Mouse (Mus musculus) monocyte, adult 2 months (primary cell): ENCODE measurements around the gene Maml3.

Experiments
- DNase-seq, 2 experiments: peaks; one replicate each; pipeline ENCODE4 v3.0.0; 2022; ENCODE audit warnings: low spot score in 2 of 2, low read depth in 1 of 2

Gene Maml3

DNA sequence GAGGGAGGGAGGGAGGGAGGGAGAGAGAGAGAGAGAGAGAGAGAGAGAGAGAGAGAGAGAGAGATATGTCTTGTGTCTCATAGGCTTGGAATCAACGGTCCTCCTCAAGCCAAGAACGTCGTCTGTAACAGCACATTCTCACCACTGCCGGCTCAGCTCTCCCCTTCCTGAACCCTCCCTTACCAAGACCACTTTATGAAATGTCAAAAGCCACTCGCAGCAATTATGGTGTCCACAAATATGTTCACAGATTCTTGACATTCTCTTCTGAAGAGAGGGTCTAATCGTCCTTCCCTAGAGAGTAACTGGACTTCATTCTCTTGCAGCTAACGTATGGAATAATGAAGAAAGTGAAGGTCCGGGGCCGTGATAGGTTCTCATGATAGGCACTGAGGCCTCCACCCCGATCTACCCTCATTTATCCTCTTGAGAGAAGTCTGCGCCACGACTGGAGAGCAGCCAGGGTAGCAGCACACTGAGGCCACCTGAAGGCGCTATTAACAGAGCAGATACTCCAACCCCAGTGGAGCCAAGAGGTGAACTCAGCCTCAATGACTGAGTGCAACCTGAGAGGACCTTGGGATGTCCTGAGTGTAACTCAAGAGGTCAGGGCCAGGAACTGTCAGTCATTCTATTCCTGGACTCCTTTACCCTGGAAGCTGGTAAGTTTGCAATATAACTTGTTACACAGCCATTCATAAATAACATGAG lies 264.6 kb downstream of the Maml3 start:
- no peak for DNase-seq

DNA sequence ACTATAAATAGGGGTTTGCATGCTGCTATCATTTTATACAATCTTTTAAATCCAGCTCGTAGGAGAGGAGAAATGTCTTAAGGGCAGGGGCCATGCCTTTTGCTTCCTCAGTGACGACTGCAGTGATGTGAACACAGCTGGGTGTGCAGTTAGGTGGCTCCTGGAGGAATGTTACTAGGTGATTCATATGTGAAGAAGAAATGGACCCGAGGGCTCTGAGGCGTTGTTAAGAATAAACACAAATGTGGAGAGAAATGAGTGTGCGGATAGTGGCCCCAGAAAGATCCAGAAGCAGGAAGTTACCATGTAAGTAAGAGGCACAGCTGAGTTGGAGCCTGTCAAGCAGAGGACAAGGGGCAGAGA lies 265.5 kb downstream of the Maml3 start:
- no peak for DNase-seq

DNA sequence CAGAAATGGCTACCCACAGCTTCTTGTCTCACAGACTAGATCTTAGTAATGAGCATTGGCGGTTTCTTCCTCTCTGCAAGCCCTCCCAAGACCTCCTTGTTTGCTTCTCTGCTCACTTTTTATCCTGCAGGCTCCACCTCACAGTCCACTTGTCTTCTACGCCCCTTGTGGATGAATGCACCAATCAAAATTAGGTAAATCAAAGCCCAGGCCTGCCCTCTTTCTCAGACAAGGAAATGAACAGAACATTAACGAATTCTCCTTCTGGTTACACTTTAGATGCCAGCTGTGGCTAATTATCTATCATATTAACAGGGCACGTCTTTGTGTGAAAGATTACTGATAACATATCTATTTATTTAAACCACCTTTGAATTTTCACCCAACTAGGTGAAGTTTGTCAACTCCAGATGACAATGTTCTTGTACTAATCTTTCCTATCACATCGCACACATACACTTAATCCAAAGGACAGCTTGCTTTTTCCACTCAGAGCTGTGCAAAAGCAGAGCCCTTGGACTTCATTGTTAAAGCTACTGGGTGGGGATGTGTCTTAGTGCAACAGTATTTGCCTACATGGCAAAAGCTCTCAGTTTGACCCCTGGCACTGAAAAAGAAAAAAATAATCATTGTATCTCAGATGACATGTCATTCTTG lies 266.1 kb downstream of the Maml3 start:
- DNase-seq, result no peak

DNA sequence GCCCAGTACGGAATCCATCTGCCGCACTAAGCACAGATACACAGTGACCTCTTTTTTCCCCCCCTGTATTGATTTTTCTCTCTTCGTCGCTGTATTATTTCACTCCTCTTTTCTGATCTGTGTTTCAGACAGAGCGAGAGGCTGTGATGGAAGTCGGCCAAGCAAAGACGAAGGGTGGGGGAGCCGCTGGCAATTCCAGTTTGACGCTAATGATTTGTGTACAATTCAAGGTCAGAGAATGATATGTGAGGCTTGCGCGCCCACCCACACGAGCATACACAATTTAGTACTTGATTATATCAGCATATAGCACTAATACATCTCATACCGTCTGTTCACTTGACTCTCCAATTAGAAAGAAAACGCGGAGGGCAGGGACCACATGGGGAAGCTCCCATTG lies 271.9 kb downstream of the Maml3 start:
- DNase-seq, result no peak

DNA sequence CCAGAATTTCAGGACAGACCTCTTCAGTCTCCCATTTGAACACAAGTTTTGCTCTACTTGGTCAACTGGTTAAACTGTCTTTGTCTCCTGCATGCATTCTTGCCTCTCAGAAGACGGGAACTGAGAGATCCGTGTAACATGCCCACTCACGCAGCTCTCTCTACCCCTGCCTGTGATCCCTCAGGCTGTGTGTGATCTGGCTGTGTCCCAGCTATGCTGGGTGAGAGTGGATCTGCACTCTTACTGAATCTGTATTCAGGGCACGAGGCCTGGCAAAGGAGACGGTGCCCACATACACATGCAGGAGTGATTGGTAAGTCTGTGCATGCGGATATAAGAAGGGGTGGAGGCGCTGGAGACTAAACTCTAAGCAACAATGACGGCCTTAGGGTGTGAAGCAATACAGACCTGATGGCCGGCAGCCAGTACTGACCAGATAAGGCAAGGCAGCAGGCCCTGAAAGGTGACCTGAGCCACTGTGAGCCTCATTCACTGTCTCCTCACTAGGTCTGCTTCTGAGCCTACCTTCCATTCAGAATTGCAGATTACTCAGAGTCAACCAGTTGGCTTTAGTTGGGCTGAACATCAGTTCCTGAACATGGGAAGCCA lies 274.0 kb downstream of the Maml3 start:
- DNase-seq, result no peak

DNA sequence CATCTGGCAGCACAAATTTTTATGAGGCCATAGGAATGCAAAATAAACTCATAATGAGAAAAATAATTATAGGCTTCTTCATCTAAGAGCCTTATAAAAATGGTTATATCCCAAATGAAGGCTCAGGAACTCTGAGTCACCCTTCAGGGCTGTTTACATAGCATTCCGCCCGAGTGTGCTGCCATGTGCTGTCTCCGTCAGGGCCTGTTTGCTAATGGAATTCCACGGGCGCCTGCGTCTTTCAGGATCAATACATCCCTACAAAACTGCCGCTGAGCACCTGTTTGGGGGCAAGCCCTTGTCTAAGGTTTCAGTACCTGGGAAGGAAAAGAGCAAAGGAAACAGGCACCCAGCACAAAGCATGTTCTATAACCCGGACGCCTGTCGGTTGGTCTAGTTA lies 279.3 kb downstream of the Maml3 start:
- no peak for DNase-seq

DNA sequence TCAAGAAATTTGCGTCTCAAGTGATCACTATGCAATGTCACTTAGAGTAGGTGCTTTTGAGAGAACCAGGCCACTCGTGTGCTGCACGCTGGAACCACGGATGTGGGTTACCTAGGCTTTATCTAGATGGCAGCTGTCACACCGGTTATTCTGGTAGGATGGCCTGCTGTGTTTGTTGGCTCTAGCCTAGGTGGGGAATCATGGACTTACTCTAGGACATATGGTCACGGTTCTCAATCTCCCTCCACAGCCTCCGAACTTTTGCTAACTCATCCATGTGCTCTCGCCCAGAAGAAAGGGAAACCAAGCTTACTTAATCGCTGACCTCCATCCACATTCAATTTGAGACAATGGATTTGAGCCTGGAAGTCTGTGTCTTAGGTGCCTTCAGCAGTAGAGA lies 280.4 kb downstream of the Maml3 start:
- no peak for DNase-seq

DNA sequence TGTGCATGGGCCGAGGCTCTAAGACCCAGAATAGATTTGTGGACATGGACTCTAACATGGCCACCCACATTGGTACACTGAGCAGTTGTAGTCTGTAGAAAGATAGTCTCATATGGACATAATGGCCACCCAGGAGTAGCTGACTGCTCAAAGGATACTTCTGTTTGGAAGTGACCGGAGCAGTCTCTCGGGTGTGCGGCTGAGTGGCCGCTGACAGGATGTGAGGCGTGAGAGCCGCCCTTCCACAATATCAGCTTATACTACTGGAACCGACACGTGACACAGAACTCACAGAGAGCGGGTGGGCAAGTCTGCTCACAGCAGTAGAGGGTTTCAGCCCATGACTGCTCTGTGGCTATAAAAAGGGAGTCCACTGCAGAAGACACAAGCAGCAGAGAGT lies 283.3 kb downstream of the Maml3 start:
- no peak for DNase-seq

DNA sequence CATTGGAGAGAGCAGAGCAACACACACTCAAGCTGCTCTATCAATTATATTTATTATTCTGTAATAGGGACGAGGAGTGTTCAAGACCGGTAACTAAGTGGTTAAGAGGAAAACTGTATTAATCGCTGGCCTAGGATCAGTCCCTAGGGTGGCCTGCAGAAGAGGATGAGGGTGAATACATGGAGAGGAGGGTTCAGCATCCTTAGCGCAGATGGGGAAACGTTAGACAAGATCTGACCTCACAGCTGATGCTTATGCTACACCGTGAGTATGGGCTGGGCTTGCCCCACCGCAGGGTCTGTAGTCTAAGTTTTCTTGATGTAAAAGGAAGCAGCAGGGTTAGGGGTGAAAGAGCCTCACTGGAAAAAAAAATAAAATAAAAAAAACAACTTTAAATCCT lies 285.8 kb downstream of the Maml3 start:
- no peak for DNase-seq

DNA sequence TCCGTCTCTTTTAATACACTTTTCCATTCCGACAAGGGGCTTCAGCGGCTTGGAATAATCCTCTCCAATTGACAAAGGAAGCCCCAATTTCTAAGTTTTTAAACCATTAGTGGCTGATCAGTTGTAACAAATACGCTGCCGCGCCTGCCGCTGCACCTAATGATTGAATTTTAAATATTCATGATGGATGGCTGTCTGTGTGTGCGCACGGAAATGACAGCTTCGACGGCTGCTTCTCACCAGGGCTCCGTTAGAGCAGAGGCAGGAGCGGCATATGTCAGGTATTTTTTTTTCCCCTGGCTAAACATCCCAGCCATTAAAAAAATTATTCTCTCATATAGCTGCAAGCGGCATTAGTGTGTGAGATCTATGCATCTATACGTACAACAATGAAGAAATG lies 287.0 kb downstream of the Maml3 start:
- no peak for DNase-seq

DNA sequence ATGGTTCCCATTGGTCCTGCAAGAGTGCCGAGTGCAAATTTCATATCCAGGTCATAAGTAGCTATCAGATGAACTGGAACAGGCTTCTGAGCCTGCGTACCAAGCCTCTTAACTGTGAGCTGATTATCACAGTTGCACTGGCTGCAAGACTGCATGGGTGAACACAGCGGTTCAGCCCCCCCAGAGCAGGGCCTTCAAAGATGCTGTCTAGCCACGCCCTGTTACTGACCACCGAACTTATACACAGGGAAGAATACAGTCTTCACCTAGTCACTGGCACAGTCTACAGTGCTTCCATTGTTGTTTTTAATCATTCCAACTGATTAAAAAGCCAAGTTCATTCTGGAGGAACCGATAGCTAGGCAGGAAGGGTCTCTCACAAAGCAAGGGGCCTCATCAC lies 287.5 kb downstream of the Maml3 start:
- DNase-seq, result no peak

DNA sequence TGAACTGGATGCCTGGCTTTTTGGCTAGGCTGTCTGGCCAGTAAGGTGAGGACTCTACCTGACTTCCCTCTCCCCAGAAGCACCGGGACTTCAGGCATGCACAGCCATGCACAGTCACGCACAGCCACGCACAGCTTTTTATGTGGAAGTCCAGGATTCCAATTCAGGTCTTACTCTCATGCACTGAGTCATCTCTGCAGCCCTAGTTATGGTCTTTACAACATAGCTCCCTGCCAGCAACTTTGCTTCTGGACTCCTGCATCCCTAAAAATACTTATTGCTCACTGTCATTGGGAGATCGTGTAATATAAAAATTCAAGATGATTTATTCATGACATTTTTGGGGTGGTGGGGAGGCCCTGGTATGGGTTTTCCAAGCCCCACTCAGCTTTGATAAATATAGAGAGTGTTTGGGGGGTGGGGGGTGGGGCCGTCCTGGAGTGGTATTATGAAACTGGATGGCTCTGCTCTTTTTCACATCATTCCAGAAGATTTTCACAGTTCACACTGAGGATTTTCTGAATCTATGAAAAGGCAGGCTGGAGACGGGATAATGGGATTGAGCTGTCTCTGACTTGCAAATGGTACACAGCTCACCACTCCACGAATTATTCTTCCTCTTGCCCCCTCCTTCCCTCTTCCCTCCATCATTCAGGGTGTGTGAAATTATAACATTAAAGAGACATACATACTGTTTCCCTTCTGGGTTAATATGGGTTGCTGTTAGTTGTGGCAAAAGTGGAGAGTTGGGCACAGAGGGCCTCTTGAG lies 288.2 kb downstream of the Maml3 start:
- no peak for DNase-seq

DNA sequence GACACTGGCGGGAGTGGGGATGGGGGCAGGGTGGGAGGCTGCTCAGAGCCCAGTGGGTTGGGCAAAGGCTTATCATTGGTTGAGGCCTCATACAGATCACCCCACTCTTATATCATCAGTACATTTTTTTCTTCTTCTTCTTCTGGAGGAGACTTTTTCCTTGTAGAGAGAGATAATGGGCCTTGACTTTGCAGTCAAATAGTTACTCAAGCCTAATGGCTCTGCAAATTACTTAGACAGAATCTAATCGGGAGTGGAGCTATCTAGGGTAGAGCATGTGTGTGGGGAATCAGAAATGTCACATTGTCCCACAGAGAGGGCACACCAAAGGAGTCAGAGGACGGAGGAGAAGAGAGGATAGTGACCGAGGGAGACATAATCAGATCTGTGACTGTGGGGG lies 290.8 kb downstream of the Maml3 start:
- DNase-seq, result no peak

DNA sequence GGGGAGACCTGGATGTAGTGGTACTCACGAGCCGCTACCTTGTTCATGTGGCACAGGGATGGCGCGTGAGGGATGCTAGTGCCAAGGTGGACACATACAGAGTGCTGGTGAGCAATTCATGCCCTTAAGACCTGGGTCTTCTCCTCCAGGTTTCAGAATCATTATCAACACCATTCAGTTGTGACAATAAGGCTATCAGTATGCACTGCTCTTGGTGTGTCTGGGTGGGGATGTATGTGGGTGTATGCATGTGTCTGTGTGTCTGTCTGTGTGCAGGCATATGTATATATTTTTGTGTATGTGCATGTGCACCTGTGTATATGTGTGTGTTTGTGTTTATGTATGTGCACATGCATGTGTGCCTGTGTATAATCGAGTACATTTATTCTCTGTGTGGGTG lies 291.7 kb downstream of the Maml3 start:
- DNase-seq, result no peak

DNA sequence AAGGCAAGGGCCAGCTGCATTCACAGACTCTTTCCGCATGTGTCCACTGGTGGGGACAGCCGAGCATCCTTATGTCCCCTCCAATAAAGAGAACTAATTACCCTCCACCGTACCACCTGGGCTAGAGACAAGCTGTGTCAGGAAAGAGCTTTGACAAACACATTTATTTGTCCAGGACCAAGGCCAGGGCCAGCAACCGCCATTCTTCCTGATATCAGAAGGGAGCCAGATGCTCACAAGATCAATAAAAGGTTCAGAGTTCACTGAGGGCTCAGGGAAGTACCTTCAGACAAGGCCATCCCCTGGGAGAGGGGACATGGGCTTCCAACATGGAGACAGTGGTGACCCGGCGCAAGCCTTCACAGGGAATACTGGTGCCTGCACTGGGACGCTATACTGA lies 294.1 kb downstream of the Maml3 start:
- no peak for DNase-seq

DNA sequence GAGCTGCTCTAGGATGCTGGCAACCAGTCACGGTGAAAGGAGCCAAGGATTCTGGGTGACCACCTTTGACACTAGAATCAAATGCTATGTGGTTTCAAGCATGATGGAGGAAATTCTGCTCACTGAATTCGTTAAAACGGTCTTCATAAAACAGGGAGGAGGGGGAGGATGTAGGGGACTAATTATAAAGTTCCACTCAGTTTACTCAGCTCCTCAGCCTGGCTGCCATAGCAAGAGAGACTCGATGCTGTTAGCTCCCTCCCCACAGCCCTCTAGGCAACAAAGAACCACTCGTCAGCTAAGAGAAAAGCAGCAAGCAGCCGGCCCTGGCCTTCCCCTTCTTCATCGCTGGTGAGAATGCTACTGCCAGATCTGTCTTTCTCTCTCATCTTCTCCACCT lies 295.1 kb downstream of the Maml3 start:
- no peak for DNase-seq

DNA sequence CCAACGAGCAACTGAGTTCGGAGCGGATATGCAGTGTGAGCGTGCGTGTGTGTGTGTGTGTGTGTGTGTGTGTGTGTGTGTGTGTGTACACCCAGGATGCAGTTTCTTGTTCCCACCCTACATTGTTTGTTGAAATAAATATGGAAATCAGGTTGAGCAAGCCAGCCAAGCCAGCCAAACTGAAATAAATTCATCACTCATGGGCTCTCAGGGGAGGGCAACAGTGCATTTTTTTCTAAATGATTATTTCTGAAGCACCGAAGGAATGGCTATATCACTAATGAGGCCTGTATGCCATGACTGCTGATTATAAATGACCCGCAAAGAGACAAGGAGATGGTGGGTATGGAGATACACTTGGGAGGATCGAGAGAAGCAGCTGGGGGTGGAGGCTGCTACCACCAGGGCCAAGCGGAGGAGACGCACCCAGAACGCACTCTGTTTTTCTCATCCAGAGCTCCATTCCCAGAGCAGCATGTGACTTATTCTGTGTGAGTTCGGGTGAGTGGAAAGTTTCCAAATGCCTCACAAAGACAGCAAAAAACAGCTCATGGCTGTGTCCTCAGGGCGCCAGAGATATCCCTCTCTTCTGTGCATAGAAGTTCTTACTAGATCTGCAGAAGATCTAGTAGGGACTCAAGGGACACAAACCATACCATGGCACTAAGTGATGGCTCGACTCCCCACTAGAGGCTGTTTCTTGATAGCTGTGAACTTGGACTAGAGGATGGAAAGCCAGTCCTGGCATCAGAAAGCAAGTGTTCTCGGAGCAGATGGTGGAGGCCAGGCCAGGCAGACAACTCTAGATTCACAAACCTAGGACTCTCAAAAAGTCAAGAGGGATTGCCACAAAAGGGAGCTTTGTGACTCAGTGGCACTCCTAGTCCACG lies 296.6 kb downstream of the Maml3 start:
- no peak for DNase-seq

DNA sequence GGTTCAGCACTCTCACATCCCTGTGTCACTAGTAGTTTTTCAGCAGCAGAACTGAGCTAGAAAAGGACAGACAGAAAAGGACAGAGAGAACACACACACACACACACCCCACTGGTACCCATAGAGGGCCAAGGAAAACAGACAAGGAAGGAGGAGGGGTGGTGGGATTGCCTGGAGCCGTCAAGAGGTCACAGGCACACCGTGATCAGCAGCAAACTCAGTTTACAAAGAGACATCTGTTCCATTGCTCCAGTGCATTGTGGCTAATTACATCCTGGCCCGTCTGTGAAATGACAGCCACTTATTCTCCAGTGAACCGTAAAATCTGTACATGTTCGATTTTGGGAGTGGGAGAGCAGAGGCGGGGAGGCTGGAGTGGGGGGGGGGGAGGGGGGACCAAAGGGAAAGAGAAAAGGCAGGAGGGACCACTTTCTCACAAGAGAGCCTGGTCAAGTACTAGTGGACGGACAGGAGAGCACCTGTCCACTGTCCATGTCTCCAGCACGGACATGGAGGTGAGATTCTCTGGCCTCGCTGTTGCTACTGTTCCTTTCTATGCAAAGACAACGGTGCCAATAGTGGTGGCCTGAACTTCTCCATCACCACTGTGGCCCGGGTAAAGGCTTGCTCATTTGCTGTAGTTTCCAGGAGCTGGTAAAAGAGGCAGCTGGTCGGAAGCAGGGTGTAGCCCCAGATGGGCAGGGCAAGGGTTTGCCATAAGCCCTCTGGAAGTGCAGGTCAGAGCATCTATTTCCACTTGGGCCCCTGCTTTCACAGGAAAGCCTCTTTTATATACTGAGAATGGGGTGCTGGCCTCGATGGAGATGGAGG lies 299.2 kb downstream of the Maml3 start:
- no peak for DNase-seq

DNA sequence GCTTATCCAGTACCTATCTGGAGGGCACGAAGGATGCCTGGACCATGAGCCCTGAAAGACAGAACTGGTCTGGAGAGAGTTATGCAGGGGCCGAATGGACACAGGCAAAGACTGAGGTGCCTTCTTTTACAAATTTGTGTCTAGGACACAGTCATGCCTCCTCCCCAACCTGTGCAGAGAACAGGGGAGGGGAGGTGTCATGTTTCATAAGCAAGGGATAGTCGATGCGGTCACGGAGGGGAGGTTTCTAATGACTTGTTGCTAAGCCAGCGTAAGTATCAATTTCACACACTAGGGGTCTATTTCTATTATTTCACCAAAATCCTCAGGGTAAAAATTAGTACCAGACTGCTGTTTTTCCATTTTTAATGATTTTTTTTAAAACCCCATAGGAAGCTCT lies 301.0 kb downstream of the Maml3 start:
- no peak for DNase-seq

DNA sequence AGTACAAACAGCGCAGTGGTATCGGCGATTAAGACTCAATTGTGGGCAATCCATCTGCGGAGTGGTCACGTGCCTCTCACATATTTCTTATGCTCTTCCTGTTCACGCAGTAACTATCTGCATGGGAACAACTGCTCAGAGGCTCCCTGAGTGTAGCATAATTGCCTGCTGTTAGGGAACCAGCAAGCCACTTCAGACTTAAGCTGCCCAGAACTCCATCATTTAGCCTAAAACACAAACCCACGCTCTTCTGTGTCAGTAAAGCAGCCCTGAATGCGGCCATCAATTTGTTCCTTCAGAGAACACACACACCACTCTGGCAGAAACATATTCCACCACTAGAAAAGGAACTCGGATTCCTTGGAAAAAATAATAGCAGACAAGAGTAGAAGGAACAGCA lies 305.2 kb downstream of the Maml3 start:
- no peak for DNase-seq
